Mouse (Mus musculus): ENCODE measurements around the gene Gm20715.

DNA sequence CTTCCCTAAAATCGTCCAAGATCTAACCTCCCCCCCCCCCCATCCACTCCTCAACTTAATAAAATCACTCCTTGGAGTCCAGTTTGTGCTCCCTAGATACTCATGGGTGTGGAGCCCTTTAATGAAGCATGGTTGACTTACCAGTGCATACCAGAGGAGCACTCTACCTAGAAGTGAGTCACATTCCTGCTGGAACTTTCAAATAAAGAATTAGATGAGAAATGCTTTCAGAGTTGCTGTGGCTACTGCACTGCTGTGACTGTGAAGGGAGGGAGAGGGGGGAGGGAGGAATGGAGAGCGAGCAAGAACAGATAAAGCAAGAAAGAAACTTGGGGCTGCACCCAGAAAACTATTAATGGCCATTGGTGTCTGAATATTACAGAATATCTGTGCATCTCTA, 31.1 kb downstream of the Gm20715 start:
- TF ChIP-seq POLR2A (IDR thresholded peaks at IDR 0.05; ENCODE audit: low read depth, low read length) (no peak), CTCF (IDR thresholded peaks at IDR 0.05; ENCODE audit: borderline replicate concordance, insufficient read depth, low read length) (no peak)
